Mouse (Mus musculus): ENCODE data around the gene Mrvi1.

Gene Mrvi1

GRCm38 (mm10) chr7:110981036-110981435 is 1.2 kb downstream of the Mrvi1 start:
- peak; percentile 24 for DNase-seq (ENCODE audit: low spot score)

- no peak for DNase-seq (ENCODE audit: low spot score)
Observed at GRCm38 (mm10) chr7:110977699-110978392, 4.4 kb downstream of the Mrvi1 start.

DNA sequence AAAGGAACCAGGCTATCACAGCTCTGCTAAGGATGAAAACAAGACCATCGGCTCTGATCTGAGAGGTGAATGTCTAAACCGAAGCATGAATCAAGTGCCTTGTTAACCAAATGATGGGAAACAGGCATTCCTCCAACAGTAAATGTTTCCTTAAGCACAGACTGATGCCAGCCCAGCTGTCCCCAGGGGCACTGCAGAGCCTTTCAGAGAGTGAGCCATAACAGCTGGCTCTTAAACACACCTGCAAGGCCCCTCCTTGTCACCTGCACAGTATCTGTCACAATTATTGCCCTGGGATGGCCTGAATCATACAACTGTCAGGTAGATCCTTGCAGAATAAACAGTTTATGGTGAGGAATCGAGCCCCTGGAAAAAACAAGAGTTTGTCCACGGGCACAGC is 8.8 kb downstream of the Mrvi1 start:
- peak; percentile 82 for DNase-seq (ENCODE audit: low spot score)

DNA sequence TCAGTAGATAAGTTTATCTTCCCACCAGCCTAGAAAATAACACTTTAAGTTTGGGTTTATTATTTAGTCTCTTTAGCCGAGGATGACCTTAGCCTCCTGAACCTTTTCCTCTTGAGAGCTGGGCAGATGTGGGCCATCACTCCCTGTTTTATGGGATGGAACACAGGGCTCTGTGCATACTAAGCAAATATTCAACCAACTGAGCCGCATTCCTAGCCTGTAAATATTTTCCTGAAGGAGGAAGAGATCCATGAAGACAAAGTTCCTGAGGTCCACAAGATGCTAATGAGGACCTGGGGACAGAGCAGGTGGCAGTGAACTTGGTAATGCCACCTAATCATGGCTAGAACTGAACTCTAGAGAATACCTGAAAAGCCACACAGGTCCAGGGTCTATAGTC is 9.5 kb downstream of the Mrvi1 start:
- no peak for DNase-seq (ENCODE audit: low spot score)

GRCm38 (mm10) chr7:110967373-110967772 is 14.9 kb downstream of the Mrvi1 start:
- no peak for DNase-seq (ENCODE audit: low spot score)

- DNase-seq (ENCODE audit: low spot score) = no peak
Observed at GRCm38 (mm10) chr7:110966853-110967252, 15.4 kb downstream of the Mrvi1 start.

DNA sequence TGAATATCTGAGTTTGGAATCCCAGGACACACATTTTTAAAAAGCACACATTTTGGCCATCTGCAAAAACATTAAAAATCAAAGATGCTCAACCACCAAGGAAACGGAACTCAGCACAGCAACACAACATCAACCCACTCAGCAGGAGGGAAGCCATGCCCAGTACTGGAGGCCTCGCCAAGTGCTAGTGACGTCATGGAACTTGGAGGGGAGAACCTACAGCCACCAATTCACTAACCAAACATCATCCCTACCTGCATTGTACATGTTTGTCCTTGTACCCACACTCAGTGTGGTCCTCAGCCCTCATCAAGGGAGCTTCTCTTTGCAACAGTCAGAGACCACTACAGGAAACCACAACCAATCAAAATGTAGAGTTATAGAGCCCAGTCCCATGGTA is 16.9 kb downstream of the Mrvi1 start:
- no peak for DNase-seq (ENCODE audit: low spot score)

GRCm38 (mm10) chr7:110963655-110963997 is 18.6 kb downstream of the Mrvi1 start:
- DNase-seq (ENCODE audit: low spot score) = no peak

GRCm38 (mm10) chr7:110962943-110963654 is 19.2 kb downstream of the Mrvi1 start:
- DNase-seq (ENCODE audit: low spot score) = no peak

- DNase-seq (ENCODE audit: low spot score) = no peak
Observed at GRCm38 (mm10) chr7:110962497-110962896, 19.8 kb downstream of the Mrvi1 start.

DNA sequence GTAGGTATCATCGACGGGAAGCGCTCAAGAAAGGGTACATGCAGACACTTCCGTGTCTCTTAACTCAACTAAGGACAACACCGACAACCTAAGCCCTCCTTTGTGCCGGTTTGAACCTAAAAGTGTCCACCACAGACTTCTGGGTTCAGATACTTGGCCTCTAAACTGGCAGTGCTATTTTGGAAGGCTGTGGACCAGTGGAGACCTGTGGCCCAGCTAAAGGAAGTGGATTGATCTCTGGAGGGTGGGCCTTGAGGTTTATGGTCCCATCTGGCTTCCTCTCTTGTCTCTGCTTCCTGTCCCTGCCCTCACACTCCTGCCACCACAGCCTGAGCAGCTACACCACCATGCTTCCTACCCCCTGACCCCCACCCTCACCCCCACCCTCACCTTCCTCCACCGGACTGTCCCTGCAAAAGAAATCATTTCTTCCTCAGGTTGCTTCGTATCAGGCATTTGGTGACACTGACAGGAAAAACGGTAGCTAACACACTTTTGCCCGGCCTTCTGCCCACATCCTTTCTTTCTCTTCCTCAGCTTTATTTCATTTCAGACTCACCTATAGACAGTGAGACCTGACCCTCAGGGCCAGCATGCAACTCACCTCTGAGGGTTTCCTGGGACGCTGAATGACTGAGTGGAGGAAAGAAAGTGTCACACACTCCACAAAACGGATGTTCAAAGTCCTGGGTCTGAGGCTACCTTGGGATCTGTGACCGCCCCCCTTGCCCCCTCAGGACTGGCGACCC is 25.7 kb downstream of the Mrvi1 start:
- DNase-seq (ENCODE audit: low spot score) = no peak

GRCm38 (mm10) chr7:110955576-110955975 is 26.7 kb downstream of the Mrvi1 start:
- no peak for DNase-seq (ENCODE audit: low spot score)

GRCm38 (mm10) chr7:110954072-110954858 is 28.0 kb downstream of the Mrvi1 start:
- no peak for DNase-seq (ENCODE audit: low spot score)

DNA sequence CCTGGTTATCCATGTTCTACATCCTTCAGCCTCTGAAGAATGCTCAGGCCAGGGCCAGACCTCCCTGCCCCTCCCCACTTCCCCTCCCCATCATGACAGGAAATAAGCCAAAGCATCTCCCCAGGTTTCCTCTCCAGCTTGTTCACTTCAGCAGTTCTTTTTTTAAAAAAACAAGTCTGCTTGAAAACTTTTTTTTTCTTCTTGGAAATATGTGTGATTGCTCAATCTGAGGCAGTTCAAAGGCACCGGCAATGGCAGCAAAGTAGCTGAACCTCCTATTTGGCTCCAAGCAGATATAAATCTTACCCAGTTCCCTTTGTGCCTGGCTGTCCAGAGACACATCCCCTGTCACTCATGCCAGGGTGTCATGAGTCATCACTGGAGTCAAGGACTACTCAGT is 29.1 kb downstream of the Mrvi1 start:
- DNase-seq (ENCODE audit: low spot score) = no peak

DNA sequence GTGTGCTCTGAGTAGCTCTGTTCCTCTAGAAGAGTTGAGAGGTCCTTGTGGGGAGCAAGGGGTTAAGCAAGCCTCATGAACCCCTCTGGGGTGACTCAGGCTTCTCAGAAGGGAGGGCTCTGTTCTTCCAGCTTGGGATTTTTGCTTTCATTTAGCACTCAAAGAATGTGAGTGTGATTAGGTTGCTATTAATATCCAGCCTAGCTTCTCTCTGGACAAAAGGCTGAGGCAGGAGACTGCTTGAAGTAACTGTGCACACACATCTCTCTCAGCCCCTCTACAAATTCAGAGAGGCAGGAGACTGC is 31.7 kb downstream of the Mrvi1 start:
- no peak for DNase-seq (ENCODE audit: low spot score)

DNA sequence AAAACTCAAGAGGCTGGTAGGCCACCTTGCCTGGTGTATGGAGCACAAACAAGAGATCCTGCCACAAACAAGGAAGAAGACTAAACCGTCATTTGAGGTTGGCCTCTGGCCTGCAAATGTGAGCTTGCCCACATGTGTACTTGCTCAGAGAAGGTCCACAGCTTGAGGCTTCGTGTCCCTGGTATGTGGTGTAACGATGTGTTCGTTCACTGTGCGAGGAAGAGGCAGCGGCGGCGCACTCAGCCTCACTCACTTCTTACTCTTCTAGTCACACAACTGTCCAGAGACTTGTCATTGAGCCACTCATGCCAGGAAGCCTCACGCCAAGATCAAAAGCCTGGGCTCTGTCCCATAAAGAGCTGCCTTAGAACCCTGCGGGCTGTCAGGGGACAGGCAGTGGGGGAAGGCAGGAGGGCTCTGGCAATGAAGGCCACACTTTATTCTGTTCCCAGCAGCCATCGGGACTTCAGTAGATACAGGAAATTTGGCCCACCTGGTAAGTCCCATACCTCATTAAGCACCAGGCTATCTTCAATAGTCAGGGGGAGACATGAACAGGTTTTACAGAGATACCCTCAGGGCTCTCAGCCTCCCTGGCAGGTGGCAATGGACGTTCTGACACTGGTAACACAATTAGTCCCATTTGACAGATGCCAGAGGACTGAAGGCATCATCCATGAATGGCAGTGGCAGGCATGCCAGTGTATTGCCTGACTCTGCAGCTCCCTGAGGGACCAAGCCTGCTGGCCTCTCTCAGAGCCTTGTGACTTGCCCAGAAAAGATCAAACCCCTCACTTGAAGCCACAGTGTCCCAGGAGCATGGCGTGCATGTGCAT is 32.3 kb downstream of the Mrvi1 start:
- peak; percentile 20 for DNase-seq (ENCODE audit: low spot score)

DNA sequence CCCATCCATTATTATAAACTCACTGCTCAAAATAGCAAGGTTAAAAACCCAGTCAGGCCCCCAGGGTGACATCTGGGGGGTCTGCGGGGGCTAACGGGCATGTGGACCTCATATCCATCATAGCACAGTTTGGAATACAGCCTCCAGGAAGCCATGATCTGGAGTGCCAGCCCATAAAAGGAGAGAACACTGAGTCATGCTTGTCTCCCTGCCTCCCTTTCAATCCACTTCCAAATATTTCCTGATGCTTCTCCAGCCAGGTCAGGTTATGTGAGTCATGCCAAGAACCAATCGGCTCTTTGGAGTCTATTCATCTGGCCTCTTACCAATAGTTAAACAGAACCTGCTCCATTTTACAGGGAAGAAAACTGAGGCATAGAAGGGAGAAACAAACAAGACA is 33.7 kb downstream of the Mrvi1 start:
- DNase-seq (ENCODE audit: low spot score) = no peak

GRCm38 (mm10) chr7:110947616-110948015 is 34.6 kb downstream of the Mrvi1 start:
- no peak for DNase-seq (ENCODE audit: low spot score)

- no peak for DNase-seq (ENCODE audit: low spot score)
Observed at GRCm38 (mm10) chr7:110946731-110947130, 35.5 kb downstream of the Mrvi1 start.

- no peak for DNase-seq (ENCODE audit: low spot score)
Observed at GRCm38 (mm10) chr7:110944321-110944720, 37.9 kb downstream of the Mrvi1 start.

DNA sequence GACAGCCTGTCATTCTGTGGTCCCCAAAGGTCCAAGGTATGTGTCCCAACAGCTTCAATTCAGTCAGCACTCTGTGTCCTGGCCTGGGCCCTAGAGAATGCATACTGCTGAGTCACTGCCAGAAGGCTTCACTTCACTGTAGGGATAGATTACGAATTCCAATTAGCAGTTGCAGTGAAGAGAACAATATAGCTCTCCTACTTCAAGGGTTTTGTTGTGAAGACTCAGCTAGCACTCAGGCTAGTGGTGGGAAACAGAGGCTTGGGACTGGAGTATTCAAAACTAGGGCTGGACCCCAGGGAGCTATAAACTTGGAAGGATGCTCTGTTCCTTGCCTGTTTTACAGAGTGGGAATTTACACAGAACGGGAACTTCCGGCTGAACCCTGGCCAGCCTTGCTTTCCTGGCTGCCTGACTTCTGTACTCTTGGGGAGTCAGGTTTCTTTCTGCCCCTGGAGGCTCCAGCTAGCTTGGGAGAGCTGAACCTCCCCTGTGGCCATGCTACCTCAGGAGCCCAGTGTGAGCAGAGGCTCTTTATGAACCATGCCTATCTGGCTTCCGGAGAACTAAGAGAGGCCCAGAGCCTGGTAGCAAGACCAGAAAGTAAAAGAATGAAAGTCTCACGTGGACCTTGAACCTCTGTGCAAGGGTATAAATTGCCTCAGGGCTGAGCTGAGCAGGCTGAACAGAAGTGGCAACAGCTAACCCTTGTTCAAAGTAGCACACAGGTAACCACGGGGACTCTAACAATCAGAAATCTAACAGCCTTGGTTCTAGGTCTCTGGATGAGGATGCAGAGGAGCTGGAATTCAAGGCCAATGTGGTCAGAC is 40.3 kb downstream of the Mrvi1 start:
- peak; percentile 71 for DNase-seq (ENCODE audit: low spot score)
